Mouse (Mus musculus) layer of hippocampus, adult 2 months (tissue): ENCODE data around the gene Olfr954. TPM values are rescaled to one million over a fixed set of nuclear protein-coding genes. Genes with fewer than 3 reads are reported as not detected.

Source experiments
- DNase-seq, 2 experiments: peaks; one replicate each; pipeline ENCODE4 v3.0.0; 2022; ENCODE audit warnings: low spot score in 2 of 2
- H3K27ac ChIP-seq: fragments of 200-600 bp; 2 replicates; pipeline ENCODE4 v1.8.1; 2022
- H3K4me3 ChIP-seq: fragments of 200-600 bp; 2 replicates; pipeline ENCODE4 v1.8.1; 2022; ENCODE audit warnings: mild to moderate bottlenecking
- CTCF ChIP-seq: fragments of 200-600 bp; conservative IDR thresholded peaks from 2 replicates; pipeline ENCODE4 v1.8.1; 2022; ENCODE audit warnings: antibody characterized with exemption, mild to moderate bottlenecking, moderate library complexity
- long read RNA-seq, 2 experiments: library from polyadenylated mRNA; stranded (forward); transcript quantifications; one replicate each; pipeline ENCODE4 v2.0.0; 2021; ENCODE audit warnings: borderline mapping rate in 2 of 2
- total RNA-seq, 2 experiments: library from RNA; stranded (reverse); gene quantifications; 2 replicates each; pipeline ENCODE4 v1.2.3; 2021

Gene Olfr954
- total RNA-seq: not detected
- long read RNA-seq, experiment 1: 0 reads
- long read RNA-seq, experiment 2: 0 reads

GRCm38 (mm10) chr9:39456401-39456800 lies at the start of gene Olfr954:
Gene Olfr954 (plus strand): TSS chr9:39456701.
- Histone ChIP-seq H3K27ac (no peak within 1 kb of the TSS), H3K4me3 (no peak within 1 kb of the TSS)
- TF ChIP-seq CTCF: no peak
- no peak for DNase-seq

- H3K4me3 ChIP-seq: no peak within 1 kb of the TSS
- no peak for TF ChIP-seq CTCF
- no peak for DNase-seq
- H3K27ac ChIP-seq: no peak within 1 kb of the TSS
Observed at GRCm38 (mm10) chr9:39427048-39427447, 29.5 kb upstream of the Olfr954 start, which contains the start of gene Olfr952. Gene Olfr952 (minus strand): TSS chr9:39427148.

- H3K27ac ChIP-seq: no peak within 1 kb of the TSS
- TF ChIP-seq CTCF: no peak
- no peak for DNase-seq
- H3K4me3 ChIP-seq: no peak within 1 kb of the TSS
Observed at GRCm38 (mm10) chr9:39471844-39472243, 15.3 kb downstream of the Olfr954 start, which contains the start of gene Olfr955. Gene Olfr955 (minus strand): TSS chr9:39471944.

GRCm38 (mm10) chr9:39493895-39494294 lies 37.4 kb downstream of the Olfr954 start, which contains the start of gene Olfr44:
Gene Olfr44 (minus strand): TSS chr9:39493995.
- DNase-seq: no peak
- H3K4me3 ChIP-seq: no peak within 1 kb of the TSS
- no peak within 1 kb of the TSS for H3K27ac ChIP-seq
- no peak for TF ChIP-seq CTCF

- Histone ChIP-seq H3K27ac (no peak overlapping the region), H3K4me3 (no peak overlapping the region)
- peak; percentile 85 for TF ChIP-seq CTCF
- DNase-seq: peak; percentile 48 to 76
Observed at GRCm38 (mm10) chr9:39508998-39509397, 52.5 kb downstream of the Olfr954 start.

GRCm38 (mm10) chr9:39509412-39509811 lies 52.9 kb downstream of the Olfr954 start:
- no peak for TF ChIP-seq CTCF
- Histone ChIP-seq H3K4me3 (no peak overlapping the region), H3K27ac (no peak overlapping the region)
- no peak for DNase-seq

Other genes starting within 250 kb of the Olfr954 start
- gene Olfr1537, start 206.7 kb upstream of the Olfr954 start, total RNA-seq: not detected
- gene Olfr945, start 179.9 kb upstream of the Olfr954 start, total RNA-seq: not detected
- not detected for gene Olfr948, start 130.7 kb upstream of the Olfr954 start, total RNA-seq
- not detected for gene Olfr951, start 69.3 kb upstream of the Olfr954 start, total RNA-seq
- not detected for gene Olfr952, start 29.6 kb upstream of the Olfr954 start, total RNA-seq
- gene Olfr955, start 15.2 kb downstream of the Olfr954 start, total RNA-seq: not detected
- not detected for gene Olfr44, start 37.3 kb downstream of the Olfr954 start, total RNA-seq
- not detected for gene Olfr957, start 59.1 kb downstream of the Olfr954 start, total RNA-seq
- gene Olfr958, start 97.4 kb downstream of the Olfr954 start, total RNA-seq: not detected
- not detected for gene Olfr959, start 118.9 kb downstream of the Olfr954 start, total RNA-seq
- 1 to 10 TPM; 3.3 to 4.1 TPM for gene AW551984, start 147.7 kb downstream of the Olfr954 start, total RNA-seq
- not detected for gene Olfr148, start 154.0 kb downstream of the Olfr954 start, total RNA-seq
- not detected for gene Olfr960, start 164.7 kb downstream of the Olfr954 start, total RNA-seq
- not detected for gene Olfr961, start 188.4 kb downstream of the Olfr954 start, total RNA-seq
- gene Olfr963, start 210.5 kb downstream of the Olfr954 start, total RNA-seq: not detected